Mouse (Mus musculus): ENCODE measurements around the gene Itpr3. TPM values are rescaled to one million over a fixed set of nuclear protein-coding genes. Genes with fewer than 3 reads are reported as not detected.

Gene Itpr3
- polyA plus RNA-seq, 2 experiments, result 5.1 to 12.4 TPM

DNA sequence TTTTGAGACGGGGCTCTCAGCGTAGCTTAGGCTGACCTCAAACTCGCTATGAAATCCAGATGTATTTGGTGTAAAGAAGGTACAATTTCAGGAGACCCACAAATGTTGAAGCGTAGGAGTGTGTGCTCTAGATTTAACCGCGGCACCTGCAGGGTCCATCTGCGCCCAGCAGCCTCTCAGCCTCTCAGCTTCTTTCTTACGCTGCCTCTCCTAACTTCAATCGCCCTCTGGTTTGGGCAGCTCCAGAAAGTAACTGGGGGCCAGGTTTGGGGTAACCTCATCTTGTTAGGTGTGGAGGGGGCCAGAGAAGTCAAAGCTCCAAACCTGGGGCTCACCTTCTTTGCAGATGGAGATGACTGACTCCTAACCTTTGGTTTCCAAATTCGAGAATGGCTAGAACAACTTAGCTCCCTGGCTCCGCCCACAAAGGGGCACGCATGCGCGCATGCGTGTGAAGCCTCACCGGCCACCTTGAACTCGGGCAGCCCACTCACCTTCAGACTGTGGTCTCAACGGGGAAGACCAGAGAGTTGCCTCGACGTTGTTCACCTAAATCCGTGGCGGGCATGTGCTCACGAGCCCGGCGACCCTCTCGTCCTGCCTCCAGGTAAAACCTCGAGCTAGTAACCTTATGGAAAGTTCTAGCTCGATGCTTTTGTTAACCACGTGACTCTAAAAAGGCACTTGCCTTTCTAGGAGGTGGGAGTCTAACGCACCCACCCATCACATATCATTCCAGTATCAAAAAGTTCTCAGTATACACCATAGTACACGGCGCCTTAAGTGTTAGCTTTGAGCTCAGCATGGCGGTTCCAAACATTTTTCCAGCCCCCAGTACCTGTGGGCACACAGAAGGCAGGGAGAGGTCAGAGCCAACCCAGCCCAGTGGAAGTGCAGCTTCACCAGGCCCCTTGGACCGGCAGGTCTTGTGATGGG lies 39.3 kb upstream of the Itpr3 start:
- no peak for TF ChIP-seq POLR2A (IDR thresholded peaks at IDR 0.05; ENCODE audit: borderline replicate concordance, extremely low read depth, insufficient read depth, insufficient read length)
- Histone ChIP-seq H3K4me3 (replicated peaks; ENCODE audit: low read length) (peak overlapping the region; percentile 46), H3K9ac (ENCODE audit: low read depth, low read length, severe bottlenecking) (peak overlapping the region; percentile 60), H3K4me1 (ENCODE audit: control insufficient read depth, insufficient read depth, low read length) (no peaks in the 10 kb centered on the region), H3K4me2 (replicated peaks; ENCODE audit: low read depth, low read length, severe bottlenecking) (peak overlapping the region; percentile 57), H3K27ac (replicated peaks; ENCODE audit: low read depth, low read length) (peak overlapping the region; percentile 23), H3K27me3 (ENCODE audit: control insufficient read depth, insufficient read depth, low read length) (no peaks in the 10 kb centered on the region), H3K36me3 (ENCODE audit: control insufficient read depth, insufficient read depth, low read length) (peaks cover 32% of the 10 kb centered on the region), H3K9me3 (ENCODE audit: control insufficient read depth, low read length) (no peaks in the 10 kb centered on the region)
- WGBS, result 6% methylated on average over 34 of the region's 34 CpGs
- DNase-seq (ENCODE audit: low spot score), result peak; percentile 92
- ATAC-seq (ENCODE audit: low FRiP score, low read depth), result peak; percentile 84

GRCm38 (mm10) chr17:27018555-27019196 lies 38.4 kb upstream of the Itpr3 start:
- peaks cover 36% of the 10 kb centered on the region for H3K36me3 ChIP-seq (ENCODE audit: control insufficient read depth, insufficient read depth, low read length)
- no peaks in the 10 kb centered on the region for H3K27me3 ChIP-seq (ENCODE audit: control insufficient read depth, insufficient read depth, low read length)
- H3K9me3 ChIP-seq (ENCODE audit: control insufficient read depth, low read length), result no peaks in the 10 kb centered on the region
- peak; percentile 38; the same call in 1 of the 2 replicates for ATAC-seq (ENCODE audit: low FRiP score, low read depth)
- 31% methylated on average over 11 of the region's 12 CpGs for WGBS
- peak overlapping the region; percentile 23 for H3K27ac ChIP-seq (replicated peaks; ENCODE audit: low read depth, low read length)
- H3K4me1 ChIP-seq (ENCODE audit: control insufficient read depth, insufficient read depth, low read length), result no peaks in the 10 kb centered on the region
- H3K4me2 ChIP-seq (replicated peaks; ENCODE audit: low read depth, low read length, severe bottlenecking), result peak overlapping the region; percentile 57
- H3K4me3 ChIP-seq (replicated peaks; ENCODE audit: low read length), result peak overlapping the region; percentile 46
- no peak for DNase-seq (ENCODE audit: low spot score)
- H3K9ac ChIP-seq (ENCODE audit: low read depth, low read length, severe bottlenecking), result peak overlapping the region; percentile 60
- TF ChIP-seq POLR2A (IDR thresholded peaks at IDR 0.05; ENCODE audit: borderline replicate concordance, extremely low read depth, insufficient read depth, insufficient read length), result no peak

DNA sequence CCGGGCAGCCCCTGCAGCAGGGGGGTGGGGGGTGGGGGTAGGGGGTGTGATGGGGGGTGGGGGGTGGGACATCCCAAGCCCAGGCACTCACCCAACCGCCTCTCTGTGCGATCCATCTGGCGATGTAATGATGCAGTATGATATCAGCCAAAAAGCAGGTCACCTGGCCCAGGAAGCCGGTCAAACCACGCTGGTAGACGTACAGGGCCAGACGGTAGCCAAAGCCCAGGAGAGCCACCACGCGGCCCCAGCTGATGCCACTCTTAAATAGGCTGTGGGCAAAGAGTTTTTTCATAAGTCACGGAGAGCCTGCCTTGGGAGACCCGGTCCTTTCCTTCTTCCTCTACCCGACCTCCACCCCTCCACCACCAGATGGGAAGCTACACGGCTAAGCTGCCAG lies 36.0 kb upstream of the Itpr3 start:
- TF ChIP-seq POLR2A (IDR thresholded peaks at IDR 0.05; ENCODE audit: borderline replicate concordance, extremely low read depth, insufficient read depth, insufficient read length), result no peak
- no peaks in the 10 kb centered on the region for H3K9me3 ChIP-seq (ENCODE audit: control insufficient read depth, low read length)
- H3K36me3 ChIP-seq (ENCODE audit: control insufficient read depth, insufficient read depth, low read length), result peaks cover 56% of the 10 kb centered on the region
- no peak overlapping the region for H3K4me2 ChIP-seq (replicated peaks; ENCODE audit: low read depth, low read length, severe bottlenecking)
- no peaks in the 10 kb centered on the region for H3K4me1 ChIP-seq (ENCODE audit: control insufficient read depth, insufficient read depth, low read length)
- H3K27ac ChIP-seq (replicated peaks; ENCODE audit: low read depth, low read length), result no peak overlapping the region
- 93% methylated on average over 14 of the region's 14 CpGs for WGBS
- DNase-seq (ENCODE audit: low spot score) (no peak), ATAC-seq (ENCODE audit: low FRiP score, low read depth) (no peak)
- no peak overlapping the region for H3K4me3 ChIP-seq (replicated peaks; ENCODE audit: low read length)
- no peaks in the 10 kb centered on the region for H3K27me3 ChIP-seq (ENCODE audit: control insufficient read depth, insufficient read depth, low read length)
- no peak overlapping the region for H3K9ac ChIP-seq (ENCODE audit: low read depth, low read length, severe bottlenecking)

- no peaks in the 10 kb centered on the region for H3K27me3 ChIP-seq (ENCODE audit: control insufficient read depth, insufficient read depth, low read length)
- H3K4me1 ChIP-seq (ENCODE audit: control insufficient read depth, insufficient read depth, low read length), result no peaks in the 10 kb centered on the region
- H3K9ac ChIP-seq (ENCODE audit: low read depth, low read length, severe bottlenecking), result no peak overlapping the region
- TF ChIP-seq POLR2A (IDR thresholded peaks at IDR 0.05; ENCODE audit: borderline replicate concordance, extremely low read depth, insufficient read depth, insufficient read length), result no peak
- 87% methylated on average over 9 of the region's 9 CpGs for WGBS
- H3K27ac ChIP-seq (replicated peaks; ENCODE audit: low read depth, low read length), result no peak overlapping the region
- no peak overlapping the region for H3K4me3 ChIP-seq (replicated peaks; ENCODE audit: low read length)
- H3K9me3 ChIP-seq (ENCODE audit: control insufficient read depth, low read length), result no peaks in the 10 kb centered on the region
- no peak overlapping the region for H3K4me2 ChIP-seq (replicated peaks; ENCODE audit: low read depth, low read length, severe bottlenecking)
- no peak for ATAC-seq (ENCODE audit: low FRiP score, low read depth)
- peaks cover 59% of the 10 kb centered on the region for H3K36me3 ChIP-seq (ENCODE audit: control insufficient read depth, insufficient read depth, low read length)
- no peak for DNase-seq (ENCODE audit: low spot score)
Observed at GRCm38 (mm10) chr17:27021736-27022135, 35.4 kb upstream of the Itpr3 start.

- Histone ChIP-seq H3K36me3 (ENCODE audit: control insufficient read depth, insufficient read depth, low read length) (peaks cover 59% of the 10 kb centered on the region), H3K4me1 (ENCODE audit: control insufficient read depth, insufficient read depth, low read length) (peaks cover 8% of the 10 kb centered on the region), H3K9me3 (ENCODE audit: control insufficient read depth, low read length) (no peaks in the 10 kb centered on the region), H3K4me3 (replicated peaks; ENCODE audit: low read length) (no peak overlapping the region), H3K27ac (replicated peaks; ENCODE audit: low read depth, low read length) (no peak overlapping the region), H3K4me2 (replicated peaks; ENCODE audit: low read depth, low read length, severe bottlenecking) (no peak overlapping the region), H3K9ac (ENCODE audit: low read depth, low read length, severe bottlenecking) (no peak overlapping the region), H3K27me3 (ENCODE audit: control insufficient read depth, insufficient read depth, low read length) (no peaks in the 10 kb centered on the region)
- no peak for DNase-seq (ENCODE audit: low spot score)
- TF ChIP-seq POLR2A (IDR thresholded peaks at IDR 0.05; ENCODE audit: borderline replicate concordance, extremely low read depth, insufficient read depth, insufficient read length), result no peak
- WGBS, result 89% methylated on average over 4 of the region's 4 CpGs
- ATAC-seq (ENCODE audit: low FRiP score, low read depth), result no peak
Observed at GRCm38 (mm10) chr17:27023342-27023741, 33.8 kb upstream of the Itpr3 start.
